Mouse (Mus musculus): ENCODE measurements around the gene Gabrg3. TPM values are rescaled to one million over a fixed set of nuclear protein-coding genes. Genes with fewer than 3 reads are reported as not detected.

Gene Gabrg3
- total and polyA plus RNA-seq, 3 experiments, result not detected

- no peak overlapping the region for H3K9ac ChIP-seq (ENCODE audit: insufficient read depth, low read depth)
- dilution Hi-C loops (cut with MboI; ENCODE audit: extremely low pct_ligation_motif_present, extremely low pct_unique_long_range_greater_than_20kb, low sequenced_read_pairs) (no loop called here), in situ Hi-C loops (cut with MboI; ENCODE audit: low pct_ligation_motif_present, low pct_unique_long_range_greater_than_20kb, low sequenced_read_pairs) (no loop called here)
- H3K4me1 ChIP-seq (ENCODE audit: control insufficient read depth in 1 of 2, insufficient read depth in 2 of 2), result no peaks in the 10 kb centered on the region
- no peak overlapping the region for H3K4me3 ChIP-seq (replicated peaks in 1 of 3; ENCODE audit: low read depth in 2 of 3, low read length in 2 of 3, poor library complexity in 1 of 3)
- H3K36me3 ChIP-seq (replicated peaks in 1 of 2; ENCODE audit: control insufficient read depth in 1 of 2, insufficient read depth in 1 of 2, low read length in 1 of 2), result no peaks in the 10 kb centered on the region
- no peak overlapping the region for H3K27ac ChIP-seq (ENCODE audit: insufficient read depth, low read depth)
- no peaks in the 10 kb centered on the region for H3K27me3 ChIP-seq (replicated peaks)
- H3K4me2 ChIP-seq (ENCODE audit: insufficient read depth, low read depth, poor library complexity, severe bottlenecking), result no peak overlapping the region
- peaks cover 62% of the 10 kb centered on the region for H3K9me3 ChIP-seq (replicated peaks; ENCODE audit: low read length)
- DNase-seq (ENCODE audit: extremely low read depth), result no peak
- no peaks in the 10 kb centered on the region for H3K79me2 ChIP-seq (replicated peaks; ENCODE audit: control insufficient read depth, extremely low read depth, insufficient read depth, poor library complexity, severe bottlenecking)
- TF ChIP-seq E2F4 (IDR thresholded peaks at IDR 0.05; ENCODE audit: insufficient replicate concordance, low read depth, low read length) (no peak), CTCF (conservative IDR thresholded peaks at IDR 0.05 in 1 of 2, IDR thresholded peaks at IDR 0.05 in 1 of 2; ENCODE audit: low read depth in 2 of 2, low read length in 2 of 2) (peak in 1 of 2 experiments; percentile 17; a peak in 1 of 4 replicates)
Observed at GRCm38 (mm10) chr7:57384112-57384511, 2.9 kb downstream of the Gabrg3 start.

- no peak overlapping the region for H3K9ac ChIP-seq (ENCODE audit: insufficient read depth, low read depth)
- H3K79me2 ChIP-seq (replicated peaks; ENCODE audit: control insufficient read depth, extremely low read depth, insufficient read depth, poor library complexity, severe bottlenecking), result no peaks in the 10 kb centered on the region
- H3K27me3 ChIP-seq (replicated peaks), result no peaks in the 10 kb centered on the region
- no peaks in the 10 kb centered on the region for H3K4me1 ChIP-seq (ENCODE audit: control insufficient read depth in 1 of 2, insufficient read depth in 2 of 2)
- H3K9me3 ChIP-seq (replicated peaks; ENCODE audit: low read length), result peaks cover 28% of the 10 kb centered on the region
- dilution Hi-C loops (cut with MboI; ENCODE audit: extremely low pct_ligation_motif_present, extremely low pct_unique_long_range_greater_than_20kb, low sequenced_read_pairs), result no loop called here
- no peak for DNase-seq (ENCODE audit: extremely low read depth)
- in situ Hi-C loops (cut with MboI; ENCODE audit: low pct_ligation_motif_present, low pct_unique_long_range_greater_than_20kb, low sequenced_read_pairs), result no loop called here
- no peaks in the 10 kb centered on the region for H3K36me3 ChIP-seq (replicated peaks in 1 of 2; ENCODE audit: control insufficient read depth in 1 of 2, insufficient read depth in 1 of 2, low read length in 1 of 2)
- H3K27ac ChIP-seq (ENCODE audit: insufficient read depth, low read depth), result no peak overlapping the region
- H3K4me2 ChIP-seq (ENCODE audit: insufficient read depth, low read depth, poor library complexity, severe bottlenecking), result no peak overlapping the region
- TF ChIP-seq MAX (IDR thresholded peaks at IDR 0.05; ENCODE audit: low read length), result no peak
- no peak for TF ChIP-seq NELFE (IDR thresholded peaks at IDR 0.05; ENCODE audit: low read depth, low read length)
- no peak for TF ChIP-seq ZNF384 (IDR thresholded peaks at IDR 0.05; ENCODE audit: low read depth, low read length)
- no peak for TF ChIP-seq MXI1 (IDR thresholded peaks at IDR 0.05; ENCODE audit: low read depth, low read length)
- TF ChIP-seq SIN3A (IDR thresholded peaks at IDR 0.05; ENCODE audit: low read length), result no peak
- no peak for TF ChIP-seq POLR2AphosphoS2 (IDR thresholded peaks at IDR 0.05; ENCODE audit: low read depth, low read length)
- TF ChIP-seq ETS1 (conservative IDR thresholded peaks at IDR 0.05; ENCODE audit: low read depth, low read length), result no peak
- no peak for TF ChIP-seq MAFK (IDR thresholded peaks at IDR 0.05; ENCODE audit: insufficient replicate concordance, low read length)
- TF ChIP-seq TCF12 (IDR thresholded peaks at IDR 0.05; ENCODE audit: low read depth, low read length), result no peak
- no peak for TF ChIP-seq SMC3 (IDR thresholded peaks at IDR 0.05; ENCODE audit: low read depth, low read length)
- H3K4me3 ChIP-seq (replicated peaks in 1 of 3; ENCODE audit: low read depth in 2 of 3, low read length in 2 of 3, poor library complexity in 1 of 3), result no peak overlapping the region
Observed at GRCm38 (mm10) chr7:57366013-57366390, 21.0 kb downstream of the Gabrg3 start.

DNA sequence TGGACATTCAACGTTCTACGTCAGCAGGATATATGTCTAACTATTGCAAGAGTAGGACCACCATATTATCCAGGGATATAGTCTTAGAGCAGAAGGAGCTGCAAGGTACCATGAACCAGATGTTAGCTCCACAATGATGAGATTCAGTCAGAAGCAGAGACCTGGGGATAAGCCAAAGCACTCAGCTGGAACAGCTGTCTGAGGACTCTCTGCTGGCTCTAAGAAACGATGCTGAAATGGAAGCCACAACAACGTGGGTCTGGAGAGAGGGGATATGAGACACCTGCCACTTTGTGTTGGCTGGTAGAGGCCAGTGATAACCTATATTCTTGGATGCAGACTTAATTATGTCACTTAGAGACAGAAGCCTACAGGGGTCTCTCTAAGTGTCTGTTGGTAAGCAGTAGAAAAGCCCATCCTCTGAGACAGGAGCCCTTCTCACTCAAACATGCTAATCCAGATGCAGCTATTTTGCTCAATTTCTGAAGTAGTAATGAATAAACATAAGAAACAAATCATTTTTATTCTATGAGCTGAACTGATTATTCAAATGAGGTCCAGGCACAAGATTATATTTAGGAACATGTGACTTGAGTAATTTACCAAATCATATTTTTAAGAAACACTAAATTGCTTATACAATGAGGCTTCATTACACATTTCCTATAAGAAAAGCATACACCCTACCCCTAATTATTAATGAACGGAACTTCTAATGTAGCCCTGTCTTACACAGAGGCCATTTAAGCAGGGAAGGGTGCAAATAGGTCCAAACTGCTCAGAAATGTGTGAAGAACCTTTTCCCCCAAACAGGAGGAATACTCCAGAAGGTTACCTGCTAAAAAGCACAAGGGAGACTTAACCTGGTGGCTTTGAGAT lies 21.6 kb downstream of the Gabrg3 start:
- H3K9me3 ChIP-seq (replicated peaks; ENCODE audit: low read length), result peaks cover 30% of the 10 kb centered on the region
- no peak overlapping the region for H3K27ac ChIP-seq (ENCODE audit: insufficient read depth, low read depth)
- in situ Hi-C loops (cut with MboI; ENCODE audit: low pct_ligation_motif_present, low pct_unique_long_range_greater_than_20kb, low sequenced_read_pairs), result no loop called here
- H3K27me3 ChIP-seq (replicated peaks), result no peaks in the 10 kb centered on the region
- H3K4me1 ChIP-seq (ENCODE audit: control insufficient read depth in 1 of 2, insufficient read depth in 2 of 2), result no peaks in the 10 kb centered on the region
- dilution Hi-C loops (cut with MboI; ENCODE audit: extremely low pct_ligation_motif_present, extremely low pct_unique_long_range_greater_than_20kb, low sequenced_read_pairs), result no loop called here
- H3K4me2 ChIP-seq (ENCODE audit: insufficient read depth, low read depth, poor library complexity, severe bottlenecking), result no peak overlapping the region
- H3K4me3 ChIP-seq (replicated peaks in 1 of 3; ENCODE audit: low read depth in 2 of 3, low read length in 2 of 3, poor library complexity in 1 of 3), result no peak overlapping the region
- H3K36me3 ChIP-seq (replicated peaks in 1 of 2; ENCODE audit: control insufficient read depth in 1 of 2, insufficient read depth in 1 of 2, low read length in 1 of 2), result no peaks in the 10 kb centered on the region
- no peak overlapping the region for H3K9ac ChIP-seq (ENCODE audit: insufficient read depth, low read depth)
- DNase-seq (ENCODE audit: extremely low read depth), result no peak
- no peaks in the 10 kb centered on the region for H3K79me2 ChIP-seq (replicated peaks; ENCODE audit: control insufficient read depth, extremely low read depth, insufficient read depth, poor library complexity, severe bottlenecking)
- TF ChIP-seq SMC3 (IDR thresholded peaks at IDR 0.05; ENCODE audit: low read depth, low read length) (no peak), ZC3H11A (IDR thresholded peaks at IDR 0.05; ENCODE audit: low read depth, low read length) (no peak), ELF1 (IDR thresholded peaks at IDR 0.05; ENCODE audit: low read depth, low read length) (no peak), ETS1 (conservative IDR thresholded peaks at IDR 0.05; ENCODE audit: low read depth, low read length) (no peak), POLR2AphosphoS2 (IDR thresholded peaks at IDR 0.05; ENCODE audit: low read depth, low read length) (no peak), JUND (conservative IDR thresholded peaks at IDR 0.05; ENCODE audit: low read depth, low read length) (no peak), GABPA (IDR thresholded peaks at IDR 0.05; ENCODE audit: insufficient replicate concordance, low read depth, low read length) (no peak), UBTF (IDR thresholded peaks at IDR 0.05; ENCODE audit: low read depth, low read length) (no peak), EP300 (IDR thresholded peaks at IDR 0.05; ENCODE audit: low read length) (no peak), SIN3A (IDR thresholded peaks at IDR 0.05; ENCODE audit: low read length) (no peak), POLR2A (IDR thresholded peaks at IDR 0.05; ENCODE audit: low read depth, low read length) (no peak), HCFC1 (IDR thresholded peaks at IDR 0.05; ENCODE audit: low read depth, low read length) (no peak), MYC (IDR thresholded peaks at IDR 0.05; ENCODE audit: low read depth, low read length) (no peak), MAZ (IDR thresholded peaks at IDR 0.05; ENCODE audit: low read depth, low read length) (no peak), KAT2A (IDR thresholded peaks at IDR 0.05; ENCODE audit: insufficient replicate concordance, low read length) (no peak), ZKSCAN1 (IDR thresholded peaks at IDR 0.05; ENCODE audit: borderline replicate concordance, low read depth, low read length) (no peak), USF1 (IDR thresholded peaks at IDR 0.05; ENCODE audit: low read depth, low read length) (no peak), CTCF (conservative IDR thresholded peaks at IDR 0.05 in 1 of 2, IDR thresholded peaks at IDR 0.05 in 1 of 2; ENCODE audit: low read depth in 2 of 2, low read length in 2 of 2) (no peak)

All from CH12.LX (cell line).